Mouse (Mus musculus): Measurements from ENCODE around the gene Rps21.

The Rps21 gene

DNA sequence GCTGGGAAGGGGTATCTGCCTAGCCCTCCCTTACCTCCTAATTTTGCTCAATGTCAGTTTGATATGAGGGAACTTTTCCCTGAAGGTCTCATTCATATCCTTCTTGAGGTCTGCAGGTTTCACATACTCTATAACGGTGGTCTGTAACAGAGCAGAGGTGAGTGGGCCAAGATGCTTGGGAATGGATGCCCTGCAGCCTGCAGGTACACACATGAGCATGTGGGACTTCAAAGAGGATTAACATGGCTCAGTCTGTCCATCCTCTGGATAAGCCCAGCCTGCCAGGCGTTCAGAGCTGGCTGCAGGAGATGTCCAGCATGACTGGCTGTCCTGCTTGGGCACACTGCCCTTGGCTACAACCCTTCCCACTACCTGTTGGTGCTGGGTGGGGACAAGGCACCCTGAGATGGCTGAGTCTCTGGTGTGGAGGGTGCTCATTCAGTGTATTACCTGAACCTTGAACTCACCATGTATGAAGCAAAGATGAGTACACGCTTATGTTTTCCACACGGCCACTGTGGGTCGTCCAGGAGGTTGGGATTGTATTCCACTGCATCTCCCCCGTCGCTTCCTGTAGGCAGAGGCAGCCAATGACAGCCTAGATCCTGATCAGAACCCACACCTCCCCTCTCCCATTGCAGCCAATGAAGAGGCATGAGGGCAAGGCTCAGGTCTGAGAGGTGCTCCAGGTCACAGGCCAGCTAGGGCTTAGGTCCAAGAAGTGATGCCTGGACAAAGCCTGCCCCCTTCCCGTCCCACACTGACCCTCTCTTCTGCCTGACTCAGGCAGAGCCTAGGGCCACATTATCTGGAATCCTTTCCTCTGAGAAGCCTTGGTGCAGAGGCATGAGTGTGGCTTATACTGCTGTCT is 3.7 kb downstream of the Rps21 start:
- no peaks in the 10 kb centered on the region for H3K27me3 ChIP-seq (ENCODE audit: control insufficient read depth, insufficient read depth, low read length, poor library complexity, severe bottlenecking)
- H3K36me3 ChIP-seq (ENCODE audit: control insufficient read depth, insufficient read depth, low read length, poor library complexity, severe bottlenecking) = peaks cover 9% of the 10 kb centered on the region
- DNase-seq (ENCODE audit: low read depth, low spot score) = no peak

DNA sequence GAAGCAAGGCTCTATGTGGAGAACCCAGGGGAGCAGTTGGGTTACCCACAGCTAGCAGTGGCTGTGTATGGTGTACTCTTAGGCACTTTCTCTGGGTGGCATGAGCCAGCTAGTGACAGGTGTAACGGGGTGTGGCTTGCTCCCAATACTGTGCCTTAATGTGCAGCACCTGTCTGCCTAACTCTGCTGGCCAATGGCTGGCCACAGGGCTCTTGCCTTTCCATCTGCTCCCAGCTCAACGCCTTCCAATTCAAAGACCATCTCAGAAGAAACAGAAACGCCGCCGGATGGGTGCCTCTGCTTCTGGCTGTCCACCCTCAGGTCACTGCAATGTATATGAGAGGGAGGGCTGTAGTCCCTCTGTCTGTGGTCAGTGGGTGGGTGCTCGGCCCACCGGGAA is 4.7 kb downstream of the Rps21 start:
- DNase-seq (ENCODE audit: low read depth, low spot score) = no peak
- Histone ChIP-seq H3K27me3 (ENCODE audit: control insufficient read depth, insufficient read depth, low read length, poor library complexity, severe bottlenecking) (no peaks in the 10 kb centered on the region), H3K36me3 (ENCODE audit: control insufficient read depth, insufficient read depth, low read length, poor library complexity, severe bottlenecking) (peaks cover 9% of the 10 kb centered on the region)

DNA sequence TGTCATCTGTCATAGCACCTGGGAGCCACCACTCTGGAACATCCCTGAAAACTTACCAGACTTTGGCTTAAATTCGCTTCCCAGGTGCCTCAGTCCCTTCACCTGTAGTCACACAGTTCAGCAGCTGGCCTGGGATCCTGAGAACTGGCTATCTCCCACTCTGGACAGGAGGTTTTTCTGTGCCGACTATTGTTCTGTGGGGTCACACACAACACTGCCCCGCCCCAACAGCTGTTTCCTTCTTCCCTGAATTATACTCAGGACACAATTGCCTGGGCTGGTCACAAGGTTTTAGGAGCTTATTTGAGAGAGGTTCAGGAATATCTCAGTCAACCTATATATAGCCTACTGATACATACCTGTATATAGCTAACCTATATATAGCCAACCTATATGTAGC is 5.3 kb downstream of the Rps21 start:
- no peak for DNase-seq (ENCODE audit: low read depth, low spot score)
- Histone ChIP-seq H3K27me3 (ENCODE audit: control insufficient read depth, insufficient read depth, low read length, poor library complexity, severe bottlenecking) (no peaks in the 10 kb centered on the region), H3K36me3 (ENCODE audit: control insufficient read depth, insufficient read depth, low read length, poor library complexity, severe bottlenecking) (peaks cover 10% of the 10 kb centered on the region)

DNA sequence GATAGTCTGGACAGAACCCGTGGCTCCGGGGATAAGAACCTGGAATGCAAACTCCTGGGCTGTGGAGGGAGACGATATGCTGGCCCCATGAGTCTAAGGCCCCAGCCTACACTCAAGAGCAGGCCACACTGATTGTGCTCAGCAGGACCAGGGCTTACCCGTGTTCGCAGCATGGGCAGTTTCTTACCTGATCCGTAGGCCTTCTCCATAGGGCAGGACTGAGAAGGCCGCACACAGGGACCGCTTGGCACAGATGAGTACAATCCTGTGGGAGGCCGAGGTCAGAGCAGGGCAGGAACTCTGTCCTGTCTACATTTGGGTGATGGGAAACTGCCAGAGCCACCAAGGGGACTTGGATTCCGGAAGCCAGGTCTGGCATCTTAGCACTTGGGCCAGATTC is 5.7 kb downstream of the Rps21 start:
- Histone ChIP-seq H3K27me3 (ENCODE audit: control insufficient read depth, insufficient read depth, low read length, poor library complexity, severe bottlenecking) (no peaks in the 10 kb centered on the region), H3K36me3 (ENCODE audit: control insufficient read depth, insufficient read depth, low read length, poor library complexity, severe bottlenecking) (peaks cover 12% of the 10 kb centered on the region)
- no peak for DNase-seq (ENCODE audit: low read depth, low spot score)

DNA sequence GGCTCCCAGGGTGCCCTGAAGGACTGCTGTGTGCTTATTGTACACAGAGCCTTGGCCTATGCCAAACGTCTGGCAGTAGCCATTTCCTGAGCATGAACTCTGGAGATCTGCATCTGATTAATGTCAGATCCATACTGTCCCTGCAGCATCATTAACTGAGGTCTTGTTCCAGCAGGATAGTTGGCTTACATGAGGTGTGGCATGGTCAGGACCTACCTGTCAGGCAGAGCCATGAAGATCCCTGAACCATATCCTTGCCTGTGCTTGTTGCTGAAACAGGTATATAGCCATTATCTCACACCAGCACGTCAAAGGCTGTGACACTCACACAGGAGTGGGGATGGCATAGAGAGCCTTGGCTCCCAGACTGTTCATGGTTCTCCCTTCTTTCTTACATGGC is 10.8 kb downstream of the Rps21 start:
- no peaks in the 10 kb centered on the region for H3K27me3 ChIP-seq (ENCODE audit: control insufficient read depth, insufficient read depth, low read length, poor library complexity, severe bottlenecking)
- DNase-seq (ENCODE audit: low read depth, low spot score) = no peak
- peaks cover 7% of the 10 kb centered on the region; the same call in 1 of the 2 replicates for H3K36me3 ChIP-seq (ENCODE audit: control insufficient read depth, insufficient read depth, low read length, poor library complexity, severe bottlenecking)

DNA sequence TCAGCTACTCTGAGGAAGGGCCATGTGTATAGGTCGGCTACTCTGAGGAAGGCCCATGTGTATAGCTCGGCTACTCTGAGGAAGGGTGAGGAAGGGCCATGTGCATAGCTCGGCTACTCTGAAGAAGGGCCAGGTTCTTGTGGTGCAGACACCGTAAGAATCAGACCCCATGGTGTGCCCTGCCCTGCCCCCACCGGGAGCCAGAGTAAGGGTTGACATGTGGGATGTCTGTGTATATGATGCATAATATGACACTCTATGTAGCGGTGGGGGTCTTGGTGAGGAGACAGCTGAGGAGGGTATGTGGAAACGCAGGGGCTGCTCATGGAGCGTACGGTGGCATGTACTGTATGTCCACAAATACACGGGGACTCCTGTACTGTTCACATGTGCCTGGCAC is 12.2 kb downstream of the Rps21 start:
- no peaks in the 10 kb centered on the region for H3K27me3 ChIP-seq (ENCODE audit: control insufficient read depth, insufficient read depth, low read length, poor library complexity, severe bottlenecking)

DNA sequence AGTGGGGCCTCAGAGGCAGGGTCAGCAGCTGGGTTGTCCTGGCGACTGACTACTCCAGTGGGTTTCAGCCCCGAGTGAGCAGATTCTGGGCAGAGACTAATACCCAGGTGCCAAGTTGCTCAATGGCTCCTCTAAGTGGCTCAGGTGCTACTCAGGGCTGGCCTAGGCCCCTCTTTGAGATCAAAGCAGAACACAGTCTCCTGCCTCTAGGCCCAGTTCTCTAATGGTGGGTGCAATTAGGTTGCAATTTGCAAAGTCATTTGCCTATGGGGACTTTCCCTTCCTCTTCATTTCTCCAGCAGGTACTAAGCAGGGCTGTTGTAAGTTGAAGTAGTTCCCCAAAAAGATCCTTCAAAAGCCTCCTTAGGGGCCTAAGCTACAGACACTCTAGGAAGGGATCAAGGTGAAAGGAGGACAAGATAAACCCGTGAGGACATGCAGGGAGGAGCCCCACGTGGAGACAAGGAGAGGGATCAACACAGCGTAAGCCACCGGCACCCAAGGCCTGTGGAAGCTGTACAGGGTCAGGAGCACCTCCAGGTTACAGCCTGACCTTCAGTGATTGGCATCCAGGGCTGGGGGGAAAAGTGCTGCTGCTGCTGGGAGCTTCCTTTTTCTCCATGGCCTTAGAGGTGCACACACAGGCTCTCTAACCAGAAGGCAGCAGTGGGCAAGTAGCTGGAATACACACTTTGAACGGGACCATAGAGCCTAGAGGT is 13.5 kb downstream of the Rps21 start:
- peak; percentile 74 for DNase-seq (ENCODE audit: low read depth, low spot score)
- Histone ChIP-seq H3K36me3 (ENCODE audit: control insufficient read depth, insufficient read depth, low read length, poor library complexity, severe bottlenecking) (peaks cover 3% of the 10 kb centered on the region; the same call in 1 of the 2 replicates), H3K27me3 (ENCODE audit: control insufficient read depth, insufficient read depth, low read length, poor library complexity, severe bottlenecking) (no peaks in the 10 kb centered on the region)

More for the DNA sequence above, 12.2 kb downstream of the Rps21 start:
- DNase-seq (ENCODE audit: low read depth, low spot score) = no peak
- peaks cover 3% of the 10 kb centered on the region; the same call in 1 of the 2 replicates for H3K36me3 ChIP-seq (ENCODE audit: control insufficient read depth, insufficient read depth, low read length, poor library complexity, severe bottlenecking)

DNA sequence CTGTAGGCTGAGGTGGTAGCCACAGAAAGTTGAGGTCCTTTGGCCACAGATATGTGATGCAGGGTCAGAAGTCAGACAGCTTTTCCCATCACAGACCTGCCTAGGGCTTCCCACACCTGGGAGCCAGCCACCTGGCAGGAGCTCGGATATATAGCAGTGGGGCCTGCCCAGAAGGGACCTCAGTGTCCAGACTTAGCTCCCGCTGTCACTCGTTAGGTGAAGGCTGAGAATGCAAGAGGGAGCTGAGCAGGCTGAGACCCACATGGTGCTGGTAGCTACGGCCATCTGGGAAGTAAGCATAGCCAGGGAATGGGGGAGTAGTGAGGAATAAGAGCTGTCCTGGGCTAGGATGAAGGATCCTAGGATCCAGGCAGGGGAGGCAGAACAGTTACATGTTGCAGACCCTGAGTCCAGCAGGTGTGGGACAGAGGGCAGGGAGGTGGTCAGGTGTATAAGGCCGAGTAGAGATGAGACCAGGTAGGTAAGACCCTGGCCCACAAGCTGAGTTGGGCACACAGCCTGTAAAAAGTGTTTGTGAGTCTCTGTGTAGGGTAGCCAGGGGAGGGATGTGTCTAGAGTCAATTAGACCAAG is 14.7 kb downstream of the Rps21 start:
- H3K27me3 ChIP-seq (ENCODE audit: control insufficient read depth, insufficient read depth, low read length, poor library complexity, severe bottlenecking) = no peaks in the 10 kb centered on the region
- H3K36me3 ChIP-seq (ENCODE audit: control insufficient read depth, insufficient read depth, low read length, poor library complexity, severe bottlenecking) = peaks cover 3% of the 10 kb centered on the region; the same call in 1 of the 2 replicates
- DNase-seq (ENCODE audit: low read depth, low spot score) = no peak

DNA sequence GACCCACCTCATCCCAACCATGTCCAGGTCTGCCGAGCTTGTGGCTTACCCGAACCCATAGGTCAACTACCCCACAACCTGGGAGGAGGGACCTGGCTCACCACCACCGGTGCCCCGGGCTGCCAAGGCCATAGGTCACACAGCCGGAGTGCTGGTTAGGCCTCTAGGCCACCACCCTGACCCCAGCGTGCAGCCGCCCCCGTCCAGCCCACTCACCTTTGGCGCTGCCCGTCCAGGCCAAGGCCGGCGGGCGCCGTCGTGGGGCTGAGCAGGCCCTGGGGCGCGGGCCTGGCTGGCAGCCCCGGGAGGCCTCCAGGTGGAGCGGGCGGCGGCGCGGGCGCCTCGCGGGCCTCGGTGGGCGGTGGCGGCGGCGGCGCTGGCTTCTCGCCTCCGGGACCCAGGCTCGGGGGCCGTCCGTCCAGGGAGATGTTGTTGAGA is 15.7 kb downstream of the Rps21 start:
- H3K27me3 ChIP-seq (ENCODE audit: control insufficient read depth, insufficient read depth, low read length, poor library complexity, severe bottlenecking) = no peaks in the 10 kb centered on the region
- no peaks in the 10 kb centered on the region for H3K36me3 ChIP-seq (ENCODE audit: control insufficient read depth, insufficient read depth, low read length, poor library complexity, severe bottlenecking)
- peak; percentile 29 for DNase-seq (ENCODE audit: low read depth, low spot score)

DNA sequence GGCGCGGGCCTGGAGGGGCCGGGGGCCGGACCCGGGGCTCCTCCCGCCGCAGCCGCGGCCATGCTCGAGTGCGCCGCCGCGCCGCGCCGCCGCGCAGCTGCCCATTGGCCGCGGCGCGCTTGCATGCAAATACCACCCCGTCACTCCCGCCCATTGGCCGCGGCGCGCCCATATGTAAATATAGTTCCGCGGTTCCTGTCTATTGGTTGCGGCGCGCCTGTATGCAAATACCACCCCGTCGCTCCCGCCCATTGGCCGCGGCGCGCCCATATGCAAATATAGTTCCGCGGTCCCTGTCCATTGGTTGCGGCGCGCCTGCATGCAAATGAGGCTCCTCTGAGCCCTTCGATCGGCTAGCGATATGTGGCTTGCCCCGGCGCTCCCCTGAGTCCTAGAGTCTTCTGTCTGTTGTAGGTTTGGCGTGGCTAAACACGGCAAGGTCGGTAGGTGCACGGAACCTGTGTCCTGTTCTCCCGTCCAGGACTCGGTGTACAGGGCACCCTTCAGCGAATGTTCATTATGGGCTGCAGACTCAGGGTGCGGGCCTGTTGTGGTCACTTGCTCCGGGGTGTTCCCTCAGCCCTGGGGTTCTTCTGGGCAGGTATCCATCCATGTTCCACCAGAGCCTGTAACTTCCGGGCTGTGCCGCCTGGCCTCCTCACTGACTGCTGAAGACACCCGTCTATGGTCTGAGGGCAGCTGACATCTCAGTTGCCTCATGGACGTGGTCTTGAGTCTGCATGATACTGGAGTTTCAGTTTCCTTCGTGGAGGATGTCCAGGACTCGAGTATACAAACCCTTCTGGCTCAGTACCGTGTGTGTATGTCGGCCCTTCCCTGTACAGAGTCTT is 16.4 kb downstream of the Rps21 start, which contains the start of gene Cables2:
TSS of gene Cables2 (minus strand) at position 103 of the 851 bp plus-strand sequence.
- H3K36me3 ChIP-seq (ENCODE audit: control insufficient read depth, insufficient read depth, low read length, poor library complexity, severe bottlenecking) = no peaks in the 10 kb centered on the region
- peak; percentile 98 for DNase-seq (ENCODE audit: low read depth, low spot score)
- no peaks in the 10 kb centered on the region for H3K27me3 ChIP-seq (ENCODE audit: control insufficient read depth, insufficient read depth, low read length, poor library complexity, severe bottlenecking)

DNA sequence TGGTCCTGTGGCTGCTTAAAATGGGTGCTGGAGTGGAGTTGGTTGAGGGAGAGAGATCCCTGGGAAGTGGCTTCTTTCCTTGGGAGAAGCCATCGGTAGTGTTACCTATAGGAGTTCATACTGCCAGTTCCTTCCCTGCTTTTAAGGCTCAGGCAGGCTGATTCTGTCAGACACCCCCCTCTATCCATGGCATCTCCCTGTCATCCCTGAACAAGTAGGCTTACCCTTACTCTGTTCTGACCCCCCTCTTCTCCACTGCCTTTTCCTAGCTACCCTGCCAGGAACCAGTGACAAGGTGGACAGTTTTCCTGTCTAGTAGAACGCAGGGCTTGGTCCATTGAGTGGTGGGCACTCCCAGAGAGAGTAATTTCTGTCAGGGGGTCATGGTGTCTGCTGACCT is 17.3 kb downstream of the Rps21 start:
- Histone ChIP-seq H3K27me3 (ENCODE audit: control insufficient read depth, insufficient read depth, low read length, poor library complexity, severe bottlenecking) (no peaks in the 10 kb centered on the region), H3K36me3 (ENCODE audit: control insufficient read depth, insufficient read depth, low read length, poor library complexity, severe bottlenecking) (no peaks in the 10 kb centered on the region)
- DNase-seq (ENCODE audit: low read depth, low spot score) = no peak

DNA sequence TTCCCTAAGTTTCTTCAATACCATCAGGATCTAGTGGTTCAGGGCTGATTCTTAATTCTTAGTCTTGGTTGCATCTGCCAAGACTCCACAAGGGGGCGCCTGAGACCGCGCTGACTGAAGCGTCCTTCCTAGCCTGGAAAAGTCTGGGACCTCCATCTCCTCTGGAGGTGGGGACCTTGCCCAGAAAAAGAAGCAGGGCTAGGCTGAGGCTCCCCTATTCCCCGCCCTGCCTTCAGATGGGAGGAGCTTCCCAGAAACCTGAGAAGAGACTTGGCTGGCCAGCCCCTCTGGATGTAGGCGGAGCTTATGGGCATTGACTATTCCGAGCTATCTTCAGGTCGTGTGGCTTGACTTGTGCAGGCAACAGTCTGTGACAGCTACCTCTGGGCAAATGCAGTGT is 18.7 kb downstream of the Rps21 start:
- no peaks in the 10 kb centered on the region for H3K36me3 ChIP-seq (ENCODE audit: control insufficient read depth, insufficient read depth, low read length, poor library complexity, severe bottlenecking)
- H3K27me3 ChIP-seq (ENCODE audit: control insufficient read depth, insufficient read depth, low read length, poor library complexity, severe bottlenecking) = no peaks in the 10 kb centered on the region
- peak; percentile 73 for DNase-seq (ENCODE audit: low read depth, low spot score)

DNA sequence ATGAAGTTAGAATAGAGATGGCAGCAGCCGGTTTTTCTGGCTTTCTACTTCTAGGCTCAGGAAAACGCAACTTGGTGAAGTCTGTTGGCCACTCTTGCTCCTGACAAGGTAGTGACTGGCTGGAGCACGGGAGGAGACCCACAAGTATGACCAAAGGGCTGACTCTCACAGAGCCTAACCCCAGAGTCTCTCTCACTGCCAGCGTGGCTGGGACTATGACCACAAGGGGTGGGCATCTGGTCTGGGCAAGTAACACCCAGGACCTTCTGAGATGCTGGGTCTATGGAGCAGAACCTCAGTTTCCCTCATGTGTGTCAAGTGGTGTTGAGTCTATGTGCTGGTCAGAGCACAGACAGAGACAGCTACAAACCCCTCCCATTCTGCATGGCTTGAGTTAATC is 19.2 kb downstream of the Rps21 start:
- Histone ChIP-seq H3K36me3 (ENCODE audit: control insufficient read depth, insufficient read depth, low read length, poor library complexity, severe bottlenecking) (no peaks in the 10 kb centered on the region), H3K27me3 (ENCODE audit: control insufficient read depth, insufficient read depth, low read length, poor library complexity, severe bottlenecking) (no peaks in the 10 kb centered on the region)
- peak; percentile 21 for DNase-seq (ENCODE audit: low read depth, low spot score)

DNA sequence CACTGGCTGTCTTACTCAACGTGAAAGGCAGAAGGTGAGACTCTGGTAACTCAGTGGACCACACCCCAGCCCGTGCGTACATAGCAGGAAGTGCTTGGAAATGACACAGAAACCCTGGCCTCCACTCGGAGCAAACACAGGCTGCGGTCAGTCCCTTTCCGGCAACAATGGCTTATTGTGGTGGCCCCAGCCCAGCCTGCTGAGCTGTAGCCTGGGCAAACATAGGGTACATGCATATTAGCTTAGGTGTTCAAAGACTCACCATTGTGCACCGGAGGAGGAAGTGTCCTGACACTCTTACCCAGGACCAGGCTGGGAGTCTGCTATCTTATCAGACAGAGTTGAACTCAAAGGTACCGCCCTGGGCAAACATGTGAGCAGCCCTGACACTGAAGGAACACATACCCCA is 19.7 kb downstream of the Rps21 start:
- peak; percentile 66 for DNase-seq (ENCODE audit: low read depth, low spot score)
- Histone ChIP-seq H3K27me3 (ENCODE audit: control insufficient read depth, insufficient read depth, low read length, poor library complexity, severe bottlenecking) (no peaks in the 10 kb centered on the region), H3K36me3 (ENCODE audit: control insufficient read depth, insufficient read depth, low read length, poor library complexity, severe bottlenecking) (no peaks in the 10 kb centered on the region)
